Mouse (Mus musculus) testis, postnatal 10 days (tissue): ENCODE results near the gene Igf2bp3.
"Not testable (repeated sequence)": the region's sequence is repeated elsewhere in the genome, so short reads cannot be mapped to it uniquely, and the experiment has no call there.

ENCODE experiments used
- DNase-seq: peaks from one replicate; pipeline ENCODE4 v3.0.0; 2021; ENCODE audit warnings: low spot score

Gene Igf2bp3

GRCm38 (mm10) chr6:49214928-49215747 is at the start of gene Igf2bp3:
TSS of gene Igf2bp3 (minus strand) at chr6:49214957.
- DNase-seq: peak; percentile 77

DNA sequence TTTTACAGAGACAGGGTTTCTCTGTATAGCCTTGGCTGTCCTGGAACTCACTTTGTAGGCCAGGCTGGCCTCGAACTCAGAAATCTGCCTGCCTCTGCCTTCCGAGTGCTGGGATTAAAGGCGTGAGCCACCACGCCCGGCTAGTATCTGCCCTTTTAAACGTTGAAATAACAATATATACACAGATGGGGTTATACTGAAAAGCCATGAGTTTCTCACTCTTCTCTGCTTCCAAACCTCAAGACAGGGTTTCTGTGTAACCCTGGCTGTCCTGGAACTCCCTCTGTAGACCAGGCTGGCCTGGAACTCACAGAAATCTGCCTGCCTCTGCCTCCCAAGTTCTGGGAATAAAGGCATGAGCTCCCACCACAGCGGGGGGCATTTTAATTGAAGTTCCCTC is 49.7 kb upstream of the Igf2bp3 start:
- not testable (repeated sequence) for DNase-seq

DNA sequence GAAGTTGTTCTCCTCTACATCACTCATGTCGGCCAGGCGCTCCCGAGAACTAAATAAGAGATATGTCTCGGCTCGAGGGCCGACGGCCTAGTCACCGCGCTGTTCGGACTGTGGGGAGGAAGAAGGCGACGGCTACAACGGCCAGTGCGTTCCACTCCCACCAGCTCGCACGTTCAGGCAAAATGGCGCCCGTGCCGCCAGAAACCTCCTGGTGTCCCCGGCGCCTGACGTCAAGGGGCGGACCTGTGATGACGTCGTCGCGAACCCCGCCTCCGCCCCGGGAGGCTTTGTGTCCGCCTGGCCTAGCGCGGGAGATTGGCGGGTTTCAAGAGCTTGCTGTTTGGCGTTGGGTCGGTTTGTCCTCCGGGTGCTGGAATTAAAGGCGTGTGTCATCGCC is 49.1 kb upstream of the Igf2bp3 start, which contains the start of gene Tra2a:
Gene Tra2a (minus strand): TSS at position 187 of the 397 bp plus-strand sequence.
- peak; percentile 97 for DNase-seq

DNA sequence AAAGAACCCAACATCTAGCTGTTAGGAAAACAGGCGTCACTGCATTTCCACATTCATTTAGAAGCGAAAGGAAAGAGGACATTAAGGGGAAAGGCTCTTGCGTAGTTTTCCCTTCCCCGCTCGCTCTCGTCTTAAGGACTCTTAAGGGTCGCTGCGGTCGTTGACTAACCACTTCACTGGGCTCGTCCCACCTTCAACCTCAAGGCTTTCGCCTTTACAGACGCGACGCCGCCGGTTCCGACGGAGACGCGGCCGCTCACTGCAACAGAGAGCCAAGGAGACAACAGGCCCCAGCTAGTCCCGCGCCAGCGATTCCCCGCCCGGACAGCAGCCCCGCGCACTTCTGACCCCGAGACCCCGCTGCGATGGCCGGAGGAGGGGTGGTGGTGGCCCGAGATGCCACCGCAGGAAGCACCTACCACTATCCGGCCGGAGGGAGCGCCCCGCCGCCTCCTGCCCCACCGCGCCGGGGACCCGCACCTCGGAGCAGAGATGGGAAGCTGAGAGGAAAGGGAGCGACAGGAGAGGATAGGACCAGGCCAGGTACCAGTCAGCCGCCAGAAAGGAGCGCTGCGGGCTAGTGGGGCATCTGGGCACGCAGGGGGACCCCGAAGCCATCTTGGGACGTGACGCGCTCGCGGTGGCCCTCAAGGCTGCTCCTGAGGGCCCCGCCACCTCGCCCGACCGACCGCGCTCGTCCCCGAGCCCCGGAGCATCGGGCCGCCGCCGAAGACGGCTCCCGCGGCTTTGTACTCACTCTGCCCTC is 48.5 kb upstream of the Igf2bp3 start:
- peak; percentile 69 for DNase-seq

DNA sequence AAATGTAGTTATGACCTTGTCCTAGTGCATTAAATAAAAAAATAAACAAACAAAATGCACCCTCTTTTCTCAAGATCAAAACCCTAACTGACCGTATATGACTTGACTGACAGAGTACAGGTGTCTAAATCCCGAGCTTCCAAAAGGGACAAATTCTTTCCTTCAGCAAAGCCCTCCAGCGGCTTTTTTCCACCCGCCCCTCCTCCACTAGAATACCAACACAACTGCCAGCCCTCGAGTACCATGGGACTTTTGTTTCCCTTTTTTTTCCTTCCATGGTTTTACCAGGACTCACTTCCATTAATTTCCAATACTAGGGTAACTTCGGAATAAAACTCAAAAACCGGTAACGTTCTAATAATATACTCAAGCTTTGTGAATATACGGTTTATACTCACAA is 47.7 kb upstream of the Igf2bp3 start:
- DNase-seq: no peak

DNA sequence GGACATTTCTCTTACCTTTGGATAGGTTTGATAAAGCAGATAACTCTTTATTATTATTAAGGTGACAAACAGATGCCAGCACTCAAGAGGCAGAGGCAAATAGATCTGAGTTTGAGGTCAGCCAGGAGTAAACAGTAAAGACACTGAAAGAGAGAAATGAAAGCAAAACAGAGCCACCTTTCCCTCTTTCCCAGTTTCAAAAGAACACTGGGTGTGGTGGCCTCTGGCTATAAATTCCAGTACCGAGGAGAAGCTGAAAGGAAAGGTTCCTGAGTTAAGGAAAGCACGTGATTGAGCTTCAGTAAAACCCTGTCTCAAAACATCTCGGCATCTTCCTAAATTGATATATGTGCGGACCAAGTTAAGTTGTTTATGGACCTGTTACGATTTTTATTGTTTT is 45.0 kb upstream of the Igf2bp3 start:
- no peak for DNase-seq

GRCm38 (mm10) chr6:49257880-49258279 is 43.1 kb upstream of the Igf2bp3 start:
- DNase-seq: no peak

DNA sequence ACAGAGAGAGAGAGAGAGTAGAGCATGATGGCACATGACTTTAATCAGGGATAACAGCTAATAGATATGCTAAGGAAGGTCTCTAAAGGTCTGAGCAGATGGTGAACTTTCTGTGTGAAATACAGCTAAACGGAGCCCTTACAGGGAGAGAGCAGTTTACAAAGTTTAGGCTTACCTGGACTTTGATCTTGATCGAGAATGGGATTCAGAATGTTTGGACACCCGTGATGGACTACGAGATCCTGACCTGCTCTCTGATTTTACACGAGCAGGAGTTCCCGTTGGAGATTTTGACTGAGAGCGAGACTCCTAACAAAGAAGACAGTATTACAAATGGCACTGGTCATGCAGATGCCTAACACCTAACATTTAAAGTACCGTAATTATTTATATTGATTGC is 37.5 kb upstream of the Igf2bp3 start:
- DNase-seq: no peak

DNA sequence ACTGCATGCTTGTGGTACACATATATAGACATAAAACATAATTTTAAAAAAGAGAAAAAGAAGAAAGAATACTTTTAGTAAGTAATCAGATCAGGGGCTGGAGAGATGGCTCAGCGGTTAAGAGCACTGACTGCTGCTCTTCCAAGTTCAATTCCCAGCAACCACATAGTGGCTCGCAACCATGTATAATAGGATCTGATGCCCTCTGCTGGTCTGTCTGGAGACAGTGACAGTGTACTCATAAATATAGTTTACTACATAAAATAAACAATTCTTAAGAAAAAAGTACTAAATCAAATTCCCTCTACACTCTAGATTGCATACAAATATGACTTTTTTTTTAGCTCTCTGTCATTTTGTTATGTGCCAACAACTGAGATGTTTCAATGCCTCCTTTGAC is 36.4 kb upstream of the Igf2bp3 start:
- no peak for DNase-seq

- no peak for DNase-seq
These were observed 32.5 kb upstream of the Igf2bp3 start for GRCm38 (mm10) chr6:49247246-49247645.

GRCm38 (mm10) chr6:49242331-49242730 is 27.6 kb upstream of the Igf2bp3 start:
- no peak for DNase-seq

DNA sequence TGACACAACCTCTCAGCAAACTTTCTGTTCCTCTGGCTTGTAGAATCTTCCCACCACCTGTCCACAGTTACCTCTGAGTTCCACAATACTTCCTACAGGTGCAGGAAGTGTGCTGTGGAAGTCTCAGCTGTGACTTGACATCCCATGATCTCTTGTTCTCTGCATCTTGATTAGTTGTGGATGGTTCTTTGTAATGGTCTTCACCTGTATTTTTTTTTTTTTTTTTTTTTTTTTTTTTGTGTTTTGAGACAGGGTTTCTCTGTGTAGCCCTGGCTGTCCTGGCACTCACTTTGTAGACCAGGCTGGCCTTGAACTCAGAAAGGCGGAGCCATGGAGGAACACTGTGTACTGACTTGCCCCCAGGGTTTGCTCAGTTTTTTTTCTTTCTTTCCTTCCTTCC is 26.8 kb upstream of the Igf2bp3 start:
- DNase-seq: no peak

DNA sequence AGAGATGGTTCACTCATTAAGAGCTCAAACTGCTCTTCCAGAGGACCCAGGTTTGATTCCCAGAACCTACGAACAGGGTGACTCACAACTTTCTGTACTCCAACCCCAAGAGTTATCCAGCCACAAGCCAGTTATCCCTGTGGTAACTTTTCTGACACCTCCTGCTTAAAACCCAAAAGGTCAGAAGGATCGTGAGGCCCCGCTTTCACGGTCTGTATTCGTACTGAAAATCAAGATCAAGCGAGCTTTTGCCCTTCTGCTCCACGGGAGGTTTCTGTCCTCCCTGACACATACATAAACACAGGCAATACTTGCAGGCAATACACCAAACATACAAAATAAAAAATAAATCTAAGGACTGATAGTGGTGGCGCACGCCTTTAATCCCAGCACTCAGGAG is 21.6 kb upstream of the Igf2bp3 start:
- DNase-seq: peak; percentile 100

DNA sequence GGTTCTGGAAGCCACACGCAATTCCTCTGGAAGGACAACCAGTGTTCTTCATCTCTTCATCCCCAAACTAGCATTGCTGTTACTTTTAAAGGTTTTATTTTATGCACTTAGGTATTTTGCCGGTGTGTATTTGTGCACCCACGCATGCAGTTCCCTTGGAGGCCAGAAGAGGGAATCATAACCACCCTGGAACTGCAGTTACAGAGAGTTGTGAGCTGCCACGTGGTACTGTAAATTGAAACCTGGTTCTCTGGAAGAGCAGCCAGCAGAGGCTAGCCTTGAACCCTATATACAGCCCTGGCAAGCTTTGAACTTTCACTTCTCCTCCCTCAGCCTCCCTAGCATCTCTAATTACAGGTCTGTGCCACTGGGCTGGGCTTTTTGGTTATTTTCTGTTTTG is 18.6 kb upstream of the Igf2bp3 start:
- DNase-seq: no peak

GRCm38 (mm10) chr6:49228126-49228679 is 13.4 kb upstream of the Igf2bp3 start:
- no peak for DNase-seq

DNA sequence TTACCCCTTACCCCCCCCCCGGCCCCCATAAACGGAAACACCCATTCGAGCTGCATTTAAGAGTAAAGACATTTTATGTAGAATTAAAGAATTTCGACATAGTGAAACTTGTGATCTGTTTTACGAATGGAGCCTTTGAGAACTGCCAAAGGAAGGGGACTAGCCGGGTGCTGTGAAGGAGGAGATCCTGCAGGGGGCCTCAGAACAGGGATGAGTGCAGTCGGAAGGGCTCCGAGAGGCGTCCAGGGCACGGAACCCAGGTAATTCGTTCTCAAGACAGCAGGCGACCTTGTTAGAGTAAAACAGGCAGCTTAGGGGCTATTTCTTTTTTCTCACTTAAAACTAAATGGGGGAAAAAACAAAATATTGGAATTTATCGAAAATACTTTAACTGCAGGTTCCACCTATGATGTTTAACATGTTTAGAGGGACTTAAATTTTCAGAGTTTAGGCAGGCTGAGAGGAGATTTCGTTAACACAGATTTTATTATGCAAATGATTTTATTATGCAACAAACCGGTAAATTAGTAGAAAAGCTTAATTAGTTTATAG is 12.5 kb upstream of the Igf2bp3 start:
- peak; percentile 56 for DNase-seq

GRCm38 (mm10) chr6:49225728-49226123 is 11.0 kb upstream of the Igf2bp3 start:
- DNase-seq: no peak

DNA sequence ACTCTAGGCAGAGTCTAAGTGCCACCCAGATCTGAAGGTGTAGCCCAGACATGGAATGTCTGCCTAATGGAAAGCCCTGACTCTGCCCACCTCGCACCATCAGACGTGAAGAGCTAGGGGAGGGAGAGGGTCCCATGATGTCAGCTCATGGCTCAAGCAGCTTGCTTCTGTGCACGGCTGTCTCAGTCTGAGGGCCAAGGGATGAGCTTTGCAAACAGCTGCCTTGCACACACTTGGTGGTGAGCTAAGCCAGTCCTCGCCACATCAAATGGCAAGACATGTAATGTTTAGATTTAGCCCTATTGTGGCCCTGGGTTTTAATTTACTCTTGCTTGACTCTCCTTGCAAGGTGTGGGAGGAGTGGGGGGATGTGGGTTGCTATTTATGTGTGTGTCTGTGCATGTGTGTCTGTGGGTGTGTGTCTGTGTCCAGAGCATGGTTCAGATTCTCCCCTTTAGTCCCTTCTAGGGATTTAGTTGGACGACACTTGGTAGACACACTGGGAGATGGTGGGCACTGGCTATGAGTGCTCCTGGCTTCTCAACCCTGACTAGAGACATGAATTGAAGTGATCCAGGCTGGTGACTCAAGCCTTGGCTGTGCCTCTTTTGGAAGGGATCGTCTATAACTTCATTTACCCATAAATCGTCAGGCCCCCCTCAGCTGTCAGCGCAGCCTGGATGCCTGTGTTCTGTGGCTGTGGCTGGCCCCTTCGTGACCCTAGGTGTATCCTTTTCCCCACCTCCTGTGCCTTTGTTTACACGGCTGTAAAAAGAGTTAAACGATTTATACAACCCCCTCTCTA is 10.4 kb upstream of the Igf2bp3 start:
- DNase-seq: no peak

GRCm38 (mm10) chr6:49221906-49222305 is 7.1 kb upstream of the Igf2bp3 start:
- DNase-seq: no peak

DNA sequence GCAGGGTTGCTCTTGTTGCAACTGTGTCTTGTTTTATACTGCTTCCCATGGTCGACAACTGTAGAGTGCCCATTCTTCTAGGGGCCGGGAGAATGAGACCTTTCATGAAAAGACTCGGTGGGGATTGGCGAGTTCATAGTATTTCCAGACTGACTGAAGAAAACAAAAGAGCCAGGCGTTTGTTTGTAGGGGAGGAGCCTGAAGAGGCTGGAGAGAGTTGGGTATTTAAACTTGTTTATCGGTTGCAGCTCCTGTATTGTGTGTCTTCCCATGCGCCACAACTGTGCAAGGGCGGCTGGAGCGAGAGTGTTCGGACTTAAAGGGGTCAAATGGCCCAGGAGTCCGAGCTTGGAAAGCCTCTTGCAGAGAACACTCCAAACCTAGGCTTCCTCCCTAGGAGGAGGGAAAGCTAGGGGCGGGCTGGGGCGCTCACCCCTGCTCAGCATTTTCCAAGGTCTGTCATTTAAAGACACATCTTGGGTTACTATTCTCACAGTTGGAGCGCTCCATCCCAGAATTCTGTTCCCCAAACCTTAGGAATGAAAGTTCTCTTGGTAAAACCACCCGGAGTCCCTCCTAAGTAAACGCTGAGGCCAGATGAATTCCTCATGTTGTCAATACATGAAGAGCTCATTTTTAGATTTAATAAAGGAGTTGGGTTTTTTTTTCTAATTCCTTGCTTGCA is 5.3 kb upstream of the Igf2bp3 start:
- no peak for DNase-seq

DNA sequence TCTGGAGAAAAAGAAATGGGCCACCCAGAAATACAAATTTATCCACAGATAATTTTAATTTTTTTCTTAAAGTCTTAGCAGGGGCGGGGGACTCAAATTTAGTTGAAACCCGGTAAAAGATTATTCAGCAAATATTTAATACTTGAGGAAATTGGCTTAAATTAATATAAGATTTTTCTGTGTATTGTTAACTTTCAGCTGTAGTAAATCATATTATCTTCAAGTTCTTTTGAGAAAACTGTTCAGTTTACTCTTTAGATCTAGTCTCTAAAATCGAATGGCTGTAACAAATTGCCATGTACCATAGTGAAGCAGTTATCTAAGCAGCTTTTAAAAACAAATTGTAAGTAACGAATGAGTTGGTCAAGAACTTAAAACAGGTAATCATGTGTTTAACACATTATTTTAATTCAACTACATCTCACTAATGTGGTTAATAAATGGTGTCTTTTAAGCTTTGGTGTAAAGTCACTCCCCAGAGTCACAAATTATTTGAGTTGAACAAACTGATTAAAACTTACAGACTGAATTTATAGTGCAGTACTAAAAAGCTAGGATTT is 4.3 kb upstream of the Igf2bp3 start:
- DNase-seq: no peak
